Mouse (Mus musculus) lung, embryonic 14.5 days (tissue): ENCODE results near the gene Igsf8. TPM values are rescaled to one million over a fixed set of nuclear protein-coding genes. Genes with fewer than 3 reads are reported as not detected.
A peak's percentile ranks its signal among the peaks of the same experiment; 100 is the strongest.

Source experiments
- ATAC-seq: fragments of 200-750 bp; cut with Nextera tagmentation; 2 replicates; pipeline ENCODE4 v1.8.0; 2017; ENCODE audit warnings: mild to moderate bottlenecking, moderate TSS enrichment, moderate library complexity; ENCODE audit not compliant: insufficient read depth
- DNase-seq: peaks from one replicate; pipeline ENCODE4 v3.0.0-alpha.2; 2015
- H3K27ac ChIP-seq: fragments of 300-500 bp; sonication (generic); 2 replicates; pipeline ENCODE4 v1.5.1; 2014; ENCODE audit warnings: low read depth, mild to moderate bottlenecking, moderate library complexity
- H3K27me3 ChIP-seq: fragments of 300-500 bp; sonication (generic); 2 replicates; pipeline ENCODE4 v1.6.1; 2014; ENCODE audit warnings: low read length, control low read depth; ENCODE audit not compliant: insufficient read depth
- H3K36me3 ChIP-seq: fragments of 300-500 bp; sonication (generic); 2 replicates; pipeline ENCODE4 v1.6.1; 2014; ENCODE audit warnings: control low read depth; ENCODE audit not compliant: insufficient read depth
- H3K4me1 ChIP-seq: fragments of 300-500 bp; sonication (generic); 2 replicates; pipeline ENCODE4 v1.6.1; 2014; ENCODE audit warnings: antibody characterized with exemption, control low read depth; ENCODE audit not compliant: insufficient read depth
- H3K4me2 ChIP-seq: fragments of 300-500 bp; sonication (generic); 2 replicates; pipeline ENCODE4 v1.6.1; 2014; ENCODE audit warnings: mild to moderate bottlenecking
- H3K4me3 ChIP-seq: fragments of 300-500 bp; sonication (generic); 2 replicates; pipeline ENCODE4 v1.5.1; 2014; ENCODE audit warnings: low read depth, low read length
- H3K9ac ChIP-seq: fragments of 300-500 bp; sonication (generic); 2 replicates; pipeline ENCODE4 v1.6.1; 2014
- H3K9me3 ChIP-seq: fragments of 300-500 bp; sonication (generic); 2 replicates; pipeline ENCODE4 v1.6.1; 2016; ENCODE audit warnings: low read depth, low read length, control low read depth
- CTCF ChIP-seq: IDR thresholded peaks from 2 replicates; pipeline ENCODE4 v1.5.1; 2016; ENCODE audit warnings: antibody characterized with exemption, low read depth
- WGBS: fragments of 180-500 bp; shearing (Covaris S2); extraction: QIAGEN DNeasy Blood & Tissue Kit; methylation state at CpG from one replicate; pipeline ENCODE4 v1.1.7; 2014; 5-methylcytosine and 5-hydroxymethylcytosine counted together
- polyA plus RNA-seq: library from polyadenylated mRNA; unstranded; fragments of >200 nt; fragmentation: Nextera tagmentation; extraction: Ambion mirVana; gene quantifications from 2 replicates; pipeline ENCODE4 v1.2.1, GENCODE M21; 2014

Gene Igsf8
- polyA plus RNA-seq, 1 experiment from 2014 or later: 47.8 TPM

DNA sequence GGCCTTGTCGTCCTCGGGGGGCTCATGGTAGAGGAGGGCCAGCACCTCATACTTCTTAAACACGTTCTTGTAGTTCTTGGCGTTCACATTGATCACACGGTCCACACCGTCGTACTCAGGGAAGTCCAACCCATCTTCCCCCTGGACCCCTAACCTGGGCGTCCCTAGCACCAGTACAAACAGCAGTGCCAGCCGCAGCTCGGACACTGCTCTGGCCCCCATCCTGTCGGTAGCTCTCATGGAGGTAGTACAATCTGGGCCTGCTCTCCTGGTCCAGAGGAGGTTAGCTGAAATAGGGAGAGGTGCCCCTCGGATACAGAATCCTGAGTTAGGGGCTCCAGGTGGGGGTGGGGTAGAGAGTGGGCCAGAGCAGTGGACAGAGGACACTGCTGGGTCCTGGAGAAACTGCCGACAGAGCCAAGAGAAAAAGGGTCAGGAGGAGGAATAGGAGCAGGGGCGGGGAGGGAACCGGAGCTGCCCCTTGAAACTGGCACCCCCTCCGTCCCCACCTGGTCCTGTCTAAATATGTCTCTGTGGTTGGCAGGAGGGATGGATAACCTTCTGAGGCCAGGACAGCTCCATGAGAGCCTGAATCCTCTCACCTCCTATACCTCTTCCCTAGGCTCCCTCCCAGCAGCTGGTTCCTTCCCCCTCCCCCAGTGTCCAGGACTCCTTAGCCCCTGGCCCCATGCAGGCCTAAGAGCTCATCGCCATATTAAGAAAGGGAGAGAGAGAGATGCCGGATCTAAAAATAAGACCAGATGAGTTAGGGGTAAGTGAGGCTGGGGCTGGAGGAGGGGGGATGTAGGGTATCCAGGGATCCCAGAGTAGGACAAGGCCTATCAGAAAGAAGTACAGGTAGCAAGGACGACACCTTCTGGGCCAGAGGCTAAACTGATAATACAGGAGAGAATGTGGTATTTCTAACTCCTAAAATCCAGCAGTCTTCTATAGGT is 41.7 kb upstream of the Igsf8 start, which contains the start of gene Casq1:
TSS of gene Casq1 (minus strand) at position 418 of the 956 bp plus-strand sequence.
- Histone ChIP-seq H3K27me3 (no peaks in the 10 kb centered on the region), H3K4me1 (peaks cover 29% of the 10 kb centered on the region), H3K4me3 (no peak within 1 kb of the TSS), H3K4me2 (peak within 1 kb of the TSS; percentile 29; the same call in 1 of the 2 replicates), H3K27ac (peak within 1 kb of the TSS; percentile 83), H3K9ac (no peak within 1 kb of the TSS), H3K36me3 (no peaks in the 10 kb centered on the region), H3K9me3 (no peaks in the 10 kb centered on the region)
- no peak for TF ChIP-seq CTCF
- 74% methylated on average over 19 of the region's 19 CpGs for WGBS
- DNase-seq (no peak), ATAC-seq (peak; percentile 10; the same call in 1 of the 2 replicates)

DNA sequence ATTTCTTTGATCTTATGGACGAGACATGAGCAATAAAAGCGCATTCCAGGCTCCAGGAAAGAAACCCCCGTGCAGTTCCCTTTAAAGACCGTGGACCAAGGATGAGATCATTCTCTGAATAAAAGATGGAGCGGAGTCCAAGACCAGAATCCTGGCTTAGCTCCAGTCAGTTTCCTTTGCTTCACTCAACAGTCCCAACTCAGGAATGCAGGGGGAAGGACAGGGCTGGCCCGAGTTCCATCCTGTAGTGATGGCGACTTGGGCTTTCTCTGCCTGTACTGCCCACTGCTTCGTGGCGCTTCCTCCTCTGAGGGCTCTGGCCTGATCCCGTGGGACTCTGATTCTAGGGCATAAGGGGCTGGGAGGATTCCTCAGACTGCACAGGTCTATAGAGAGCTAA is 41.0 kb upstream of the Igsf8 start:
- Histone ChIP-seq H3K27me3 (no peaks in the 10 kb centered on the region), H3K4me1 (peaks cover 29% of the 10 kb centered on the region), H3K9ac (no peak overlapping the region), H3K4me3 (no peak overlapping the region), H3K36me3 (no peaks in the 10 kb centered on the region), H3K9me3 (no peaks in the 10 kb centered on the region), H3K4me2 (0 out of 2 replicates have a peak overlapping the region, but pooled peaks have one; percentile 29), H3K27ac (peak overlapping the region; percentile 83)
- TF ChIP-seq CTCF: no peak
- ATAC-seq (peak; percentile 57), DNase-seq (peak; percentile 92)
- 29% methylated on average over 10 of the region's 10 CpGs for WGBS

DNA sequence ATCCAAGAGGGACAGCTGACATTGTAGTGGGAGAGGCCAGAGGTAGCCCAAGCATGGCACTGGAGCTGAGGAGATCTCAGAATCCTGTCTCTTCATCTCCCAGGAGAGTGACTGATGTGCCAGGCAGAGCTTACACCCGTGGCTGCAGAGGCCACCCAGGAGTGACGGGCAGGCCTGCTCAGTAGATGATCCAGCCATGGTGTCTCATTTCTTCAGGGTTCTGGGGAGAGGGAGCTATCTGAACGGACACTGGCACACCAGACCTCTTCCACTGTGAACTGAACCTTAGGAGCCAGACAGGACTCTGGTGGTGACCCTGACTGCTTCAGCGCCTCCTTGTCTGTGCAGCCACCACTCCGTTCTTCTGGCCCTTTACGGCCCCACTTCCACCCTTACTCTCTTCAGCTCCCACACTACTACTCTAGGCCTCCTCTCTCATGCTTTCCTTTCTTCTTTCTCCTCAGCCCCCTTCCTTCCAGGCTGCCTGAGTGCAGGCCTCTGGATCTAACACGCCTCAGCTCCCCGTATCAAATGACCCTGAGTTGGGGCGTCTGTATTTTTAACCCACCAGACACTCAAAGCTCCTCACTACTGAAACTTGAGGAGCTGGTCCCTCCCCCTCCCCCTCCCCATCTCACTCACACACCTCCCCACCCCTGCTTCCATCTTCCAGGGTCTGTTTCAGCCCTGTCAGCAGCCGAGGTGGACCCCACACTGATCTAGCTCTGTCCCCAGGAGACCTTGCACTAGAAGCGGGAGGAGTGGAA is 40.0 kb upstream of the Igsf8 start:
- Histone ChIP-seq H3K4me2 (no peak overlapping the region), H3K27ac (peak overlapping the region; percentile 51; the same call in 1 of the 2 replicates), H3K36me3 (no peaks in the 10 kb centered on the region), H3K9me3 (no peaks in the 10 kb centered on the region), H3K9ac (no peak overlapping the region; the same call in 1 of the 2 replicates), H3K4me1 (peaks cover 29% of the 10 kb centered on the region), H3K27me3 (no peaks in the 10 kb centered on the region), H3K4me3 (no peak overlapping the region)
- ATAC-seq (peak; percentile 14; the same call in 1 of the 2 replicates), DNase-seq (no peak)
- no peak for TF ChIP-seq CTCF
- WGBS: 35% methylated on average over 11 of the region's 11 CpGs

DNA sequence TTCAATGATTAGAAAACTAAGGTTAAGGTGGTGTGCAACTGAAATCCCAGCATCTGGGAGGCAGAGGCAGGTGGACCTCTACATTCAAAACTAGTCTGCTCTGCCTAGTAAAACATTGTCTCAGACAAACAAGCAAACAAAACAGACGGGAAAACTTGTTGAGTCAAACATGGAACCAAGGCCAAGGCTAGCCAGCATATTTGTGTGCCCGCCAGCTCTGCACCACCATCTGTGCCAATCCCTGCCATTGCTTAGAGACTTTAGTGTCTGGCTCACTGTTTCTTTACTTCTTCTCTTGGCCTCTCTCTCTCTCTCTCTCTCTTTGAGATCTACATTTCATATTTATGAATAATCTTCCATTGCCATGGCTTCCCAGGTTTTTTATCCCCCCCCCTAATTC is 33.2 kb upstream of the Igsf8 start:
- H3K4me3 ChIP-seq: no peak overlapping the region
- H3K27ac ChIP-seq: no peak overlapping the region
- H3K9me3 ChIP-seq: no peaks in the 10 kb centered on the region
- no peak for TF ChIP-seq CTCF
- H3K4me2 ChIP-seq: no peak overlapping the region
- 78% methylated on average over 2 of the region's 2 CpGs for WGBS
- no peak for ATAC-seq
- no peaks in the 10 kb centered on the region for H3K27me3 ChIP-seq
- no peak for DNase-seq
- H3K36me3 ChIP-seq: no peaks in the 10 kb centered on the region
- no peak overlapping the region for H3K9ac ChIP-seq
- H3K4me1 ChIP-seq: no peaks in the 10 kb centered on the region

DNA sequence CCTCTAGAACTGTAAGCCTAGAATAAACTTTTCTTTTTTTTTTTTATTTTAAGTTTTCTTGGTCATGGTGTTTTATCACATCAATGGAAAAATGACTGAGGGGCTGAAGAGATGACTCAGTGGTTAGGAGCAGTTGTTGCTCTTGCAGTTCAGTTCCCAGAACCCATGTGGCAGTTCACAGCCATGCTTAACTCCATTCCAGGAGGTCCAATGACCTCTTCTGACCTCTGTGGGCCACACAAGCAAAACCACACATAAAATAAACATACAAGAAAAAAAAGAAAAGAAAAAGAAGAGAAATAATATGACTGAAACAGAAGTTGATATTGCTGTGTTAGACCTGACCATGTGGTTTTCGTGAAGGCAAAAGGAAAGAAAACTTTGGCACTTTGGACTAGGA is 32.2 kb upstream of the Igsf8 start:
- no peak for ATAC-seq
- TF ChIP-seq CTCF: no peak
- DNase-seq: no peak
- H3K9me3 ChIP-seq: no peaks in the 10 kb centered on the region
- H3K4me3 ChIP-seq: no peak overlapping the region
- H3K9ac ChIP-seq: no peak overlapping the region
- no peaks in the 10 kb centered on the region for H3K27me3 ChIP-seq
- H3K4me1 ChIP-seq: no peaks in the 10 kb centered on the region
- no peaks in the 10 kb centered on the region for H3K36me3 ChIP-seq
- WGBS: 83% methylated on average over 1 of the region's 1 CpGs
- no peak overlapping the region for H3K27ac ChIP-seq
- no peak overlapping the region for H3K4me2 ChIP-seq

DNA sequence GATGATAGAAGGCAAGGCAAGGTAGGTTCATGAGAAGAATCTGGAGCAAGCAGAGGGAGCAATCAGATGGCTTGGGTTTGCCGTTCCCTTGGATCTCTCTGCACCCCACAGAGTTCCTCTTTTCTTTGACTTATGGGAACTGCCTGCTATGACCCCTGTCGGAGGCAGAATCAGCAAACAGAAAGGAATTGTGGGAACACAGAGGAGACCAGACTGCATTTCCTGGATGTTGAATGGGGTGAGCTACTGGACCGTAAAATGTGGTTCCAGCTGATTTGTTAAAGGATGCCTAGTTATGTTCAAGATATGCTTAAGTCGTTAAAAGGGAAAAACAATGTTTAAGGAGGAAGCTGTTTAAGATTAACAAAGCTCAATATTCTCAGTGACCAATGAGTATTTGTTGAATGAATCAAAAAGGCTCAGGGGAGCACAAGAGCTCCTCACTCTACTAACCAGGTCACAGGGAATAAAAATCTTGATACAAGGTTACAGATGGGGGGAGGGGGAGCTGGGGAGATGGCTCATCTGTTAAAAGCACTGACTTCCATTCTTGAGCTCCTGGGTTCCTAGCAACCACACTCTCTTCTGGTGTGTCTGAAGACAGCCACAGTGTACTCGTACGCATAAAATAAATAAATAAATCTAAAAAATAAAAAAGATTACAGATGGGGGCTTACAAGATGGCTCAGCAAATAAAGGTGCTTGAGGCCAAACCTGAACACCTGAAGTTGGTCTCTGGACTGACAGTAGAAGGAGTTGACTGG is 20.3 kb upstream of the Igsf8 start:
- TF ChIP-seq CTCF: no peak
- DNase-seq (no peak), ATAC-seq (no peak)
- Histone ChIP-seq H3K36me3 (no peaks in the 10 kb centered on the region), H3K9me3 (no peaks in the 10 kb centered on the region), H3K4me2 (no peak overlapping the region), H3K9ac (no peak overlapping the region), H3K4me1 (no peaks in the 10 kb centered on the region), H3K27me3 (peaks cover 23% of the 10 kb centered on the region; the same call in 1 of the 2 replicates), H3K4me3 (no peak overlapping the region), H3K27ac (no peak overlapping the region)
- WGBS: 52% methylated on average over 6 of the region's 6 CpGs
